Mouse (Mus musculus) brain, embryonic 14.5 days (tissue): ENCODE results near the gene Haus8.

Experiments
- CTCF ChIP-seq: fragments of 200-500 bp; IDR thresholded peaks from 2 replicates; pipeline ENCODE4 v1.5.1; 2012; ENCODE audit warnings: inconsistent platforms, mild to moderate bottlenecking, moderate library complexity, borderline replicate concordance; ENCODE audit not compliant: insufficient read depth, insufficient read length; ENCODE audit errors: extremely low read depth
- POLR2A ChIP-seq: fragments of 200-500 bp; IDR thresholded peaks from 2 replicates; pipeline ENCODE4 v1.6.1; 2012; ENCODE audit warnings: mild to moderate bottlenecking, inconsistent platforms, borderline replicate concordance; ENCODE audit not compliant: poor library complexity, insufficient read depth, insufficient read length, severe bottlenecking; ENCODE audit errors: extremely low read depth

DNA sequence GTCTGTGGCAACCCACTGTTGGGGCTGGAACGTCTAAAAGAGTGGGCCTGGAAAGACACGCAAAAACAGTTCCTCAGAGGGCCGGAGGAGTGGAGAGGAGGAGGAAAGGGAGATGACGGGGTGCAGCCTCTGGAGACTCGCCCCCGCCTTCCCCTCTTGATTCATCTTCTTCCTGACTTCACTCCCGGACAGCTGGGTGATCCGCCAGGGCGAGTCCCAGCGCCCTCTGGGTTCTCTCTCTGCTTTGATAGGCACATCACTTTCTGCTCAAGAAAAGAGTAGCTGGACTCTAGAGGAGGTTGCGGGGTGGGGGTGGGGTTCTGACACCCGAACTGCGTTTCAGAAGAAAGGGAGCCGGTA, 397 bp upstream of the Haus8 start:
- TF ChIP-seq POLR2A (no peak), CTCF (no peak)
